Mouse (Mus musculus): Measurements from ENCODE around the gene Marc2. TPM values are rescaled to one million over a fixed set of nuclear protein-coding genes. Genes with fewer than 3 reads are reported as not detected.

Gene Marc2
- total RNA-seq, 1 experiment from 2014 or later = 310 TPM

Small RNAs within 50 kb of the gene (microRNA-seq; reads per million reads assigned to microRNA genes)
- 355 to 374 reads per million in 2 experiments for gene Mir1981

Other genes with a start within 250 kb of the Marc2 start
- gene Hlx, start 113.8 kb downstream of the Marc2 start, total RNA-seq (2021) = 10.6 and 12.8 TPM in 2 replicates
- gene Marc1, start 35.1 kb downstream of the Marc2 start, total RNA-seq (2021) = 1.4 and 4.4 TPM in 2 replicates
- gene C130074G19Rik, start 36.8 kb upstream of the Marc2 start, total RNA-seq (2021) = 20.8 and 24.7 TPM in 2 replicates
- gene Mark1, start 153.1 kb upstream of the Marc2 start, total RNA-seq (2021) = 6.4 and 6.6 TPM in 2 replicates

All from adrenal gland, postnatal 25 days (tissue).